22 mouse cellular contexts compared by ENCODE assay signal in the genomic region with DNA sequence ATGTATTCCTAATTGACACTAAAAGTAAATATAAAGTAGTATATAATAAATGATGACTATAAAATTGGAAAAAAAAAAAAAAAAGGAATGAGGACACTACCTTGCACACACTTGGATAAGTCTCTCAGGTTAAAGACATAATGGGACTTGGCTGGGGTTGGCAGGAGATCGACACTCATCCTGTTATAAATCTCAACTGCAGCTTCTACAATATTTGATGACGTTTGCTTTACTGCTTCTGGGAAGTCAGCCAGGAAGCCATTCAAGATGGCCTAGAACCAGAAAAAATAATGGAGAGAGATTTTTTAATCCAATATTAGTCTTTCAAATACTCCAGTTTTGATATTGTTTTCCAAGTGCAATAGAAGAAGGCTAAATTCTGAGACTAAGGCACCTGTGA.
A peak's percentile ranks its signal among the peaks of the same experiment; 100 is the strongest.
DNase-seq lines count a peak whose midpoint lies in the region; ATAC-seq and TF ChIP-seq lines count a peak whose summit lies in the region.
"Had no signal": no experiment of that assay in that cellular context is flagged by ENCODE, and none has a peak within 500 bp of the region (broad histone marks: within the 10 kb centered on the region; RNA-seq: fewer than 3 reads in every experiment).

No protein-coding gene starts in this region.

- no peaks in the 10 kb centered on the region for H3K9me3 ChIP-seq in heart, postnatal 0 days (replicated peaks; ENCODE audit: control insufficient read depth, low read length)
- H3K9me3 ChIP-seq: hindbrain, embryonic 13.5 days; limb, embryonic 12.5 days; stomach, embryonic 15.5 days had no signal

- no peak overlapping the region for H3K4me3 ChIP-seq in heart, postnatal 0 days (ENCODE audit: low read depth, low read length)
- H3K4me3 ChIP-seq: erythroblast, embryonic 14.5 days; hindbrain, embryonic 13.5 days; limb, embryonic 12.5 days; stomach, embryonic 15.5 days had no signal

- WGBS in heart, postnatal 0 days = 35% methylated on average over 2 of the region's 2 CpGs

- H3K36me3 ChIP-seq in heart, postnatal 0 days (replicated peaks; ENCODE audit: control insufficient read depth, insufficient read depth, low read length) = no peaks in the 10 kb centered on the region
- H3K36me3 ChIP-seq: hindbrain, embryonic 13.5 days; limb, embryonic 12.5 days; stomach, embryonic 15.5 days had no signal

- DNase-seq in heart, postnatal 0 days (ENCODE audit: low spot score) = peak; percentile 15
- no peak for DNase-seq in heart, adult 8-10 months (ENCODE audit: low spot score)
- peak; percentile 64 for DNase-seq in kidney, postnatal 14 days
- DNase-seq in kidney, adult 11 months = no peak
- DNase-seq in NIH3T3 (ENCODE audit: low read depth) = peak; percentile 80
- peak; percentile 17 to 31 for DNase-seq in kidney, postnatal 36 days
- no peak for DNase-seq in gastrocnemius, adult 18-20 months (ENCODE audit: low spot score)
- DNase-seq in right cerebral cortex, postnatal 14 days = no peak
- DNase-seq: adrenal gland, adult 2 months; cerebellum, adult 9-10 months; lung, postnatal 36 days; right cerebral cortex, postnatal 25 days; thymus, adult 18-20 months; thymus, postnatal 4 days had no signal

- no peak overlapping the region for H3K4me2 ChIP-seq in heart, postnatal 0 days (ENCODE audit: low read depth, low read length)
- H3K4me2 ChIP-seq: hindbrain, embryonic 13.5 days; limb, embryonic 12.5 days; stomach, embryonic 15.5 days had no signal

- no peak overlapping the region for H3K27ac ChIP-seq in heart, postnatal 0 days (ENCODE audit: low read depth)
- H3K27ac ChIP-seq: hindbrain, embryonic 13.5 days; limb, embryonic 12.5 days; liver, embryonic 14.5 days; stomach, embryonic 15.5 days had no signal

- H3K4me1 ChIP-seq in heart, postnatal 0 days (ENCODE audit: control insufficient read depth, insufficient read depth) = no peaks in the 10 kb centered on the region
- H3K4me1 ChIP-seq: hindbrain, embryonic 13.5 days; limb, embryonic 12.5 days; stomach, embryonic 15.5 days had no signal

- H3K27me3 ChIP-seq in heart, postnatal 0 days (ENCODE audit: control insufficient read depth, insufficient read depth, low read length) = no peaks in the 10 kb centered on the region
- H3K27me3 ChIP-seq: hindbrain, embryonic 13.5 days; limb, embryonic 12.5 days; stomach, embryonic 15.5 days had no signal

- H3K9ac ChIP-seq in heart, postnatal 0 days (replicated peaks; ENCODE audit: low read depth, low read length) = no peak overlapping the region
- H3K9ac ChIP-seq: hindbrain, embryonic 13.5 days; limb, embryonic 12.5 days; liver, embryonic 14.5 days; stomach, embryonic 15.5 days had no signal

- no peak for TF ChIP-seq EP300 in heart, postnatal 0 days (IDR thresholded peaks at IDR 0.05; ENCODE audit: low read depth)

- no peak for ATAC-seq in heart, postnatal 0 days (ENCODE audit: insufficient read depth, low read depth)
- ATAC-seq: forebrain, embryonic 16.5 days; inflammation-experienced regulatory T-cells, adult 6 months; midbrain, embryonic 16.5 days had no signal

- no peak for TF ChIP-seq CTCF in heart, postnatal 0 days (IDR thresholded peaks at IDR 0.05; ENCODE audit: low read depth)

Comparison
In these comparisons a context has a peak if more than half of its experiments do, and no peak if none do; other contexts are left out.
1. DNase-seq: peak in heart, postnatal 0 days (single experiment), kidney, postnatal 14 days (single experiment), NIH3T3 (single experiment) and kidney, postnatal 36 days (2 of 2); none in heart, adult 8-10 months (single experiment), kidney, adult 11 months (single experiment), gastrocnemius, adult 18-20 months (single experiment) and right cerebral cortex, postnatal 14 days (single experiment).